Mouse (Mus musculus) neural tube, embryonic 11.5 days (tissue): ENCODE data around the gene Rap1gap2. TPM values are rescaled to one million over a fixed set of nuclear protein-coding genes. Genes with fewer than 3 reads are reported as not detected.
"Not testable (repeated sequence)": the region's sequence is repeated elsewhere in the genome, so short reads cannot be mapped to it uniquely, and the experiment has no call there.

Experiments used
- ATAC-seq: fragments of 200-750 bp; cut with Nextera tagmentation; 2 replicates; pipeline ENCODE4 v1.8.0; 2017; ENCODE audit warnings: moderate number of reproducible peaks, mild to moderate bottlenecking, moderate TSS enrichment, moderate library complexity; ENCODE audit not compliant: insufficient read depth, low FRiP score, low TSS enrichment
- DNase-seq: peaks from one replicate; pipeline ENCODE4 v3.0.0-alpha.2; 2015; ENCODE audit warnings: low spot score
- H3K27ac ChIP-seq: fragments of 300-500 bp; sonication (generic); 2 replicates; pipeline ENCODE4 v1.5.1; 2014; ENCODE audit warnings: low read depth, mild to moderate bottlenecking, low read length
- H3K27me3 ChIP-seq: fragments of 300-500 bp; sonication (generic); 2 replicates; pipeline ENCODE4 v1.6.1; 2014; ENCODE audit warnings: mild to moderate bottlenecking, low read length, mixed read lengths; ENCODE audit not compliant: control insufficient read depth, insufficient read depth
- H3K36me3 ChIP-seq: fragments of 300-500 bp; sonication (generic); 2 replicates; pipeline ENCODE4 v1.6.1; 2014; ENCODE audit warnings: mild to moderate bottlenecking, low read length, moderate library complexity, mixed read lengths; ENCODE audit not compliant: control insufficient read depth, insufficient read depth
- H3K4me1 ChIP-seq: fragments of 300-500 bp; sonication (generic); 2 replicates; pipeline ENCODE4 v1.6.1; 2014; ENCODE audit warnings: low read length, mixed read lengths; ENCODE audit not compliant: control insufficient read depth, insufficient read depth
- H3K4me2 ChIP-seq: fragments of 300-500 bp; sonication (generic); 2 replicates; pipeline ENCODE4 v1.6.1; 2014; ENCODE audit warnings: low read depth, mild to moderate bottlenecking, moderate library complexity
- H3K4me3 ChIP-seq: fragments of 300-500 bp; sonication (generic); 2 replicates; pipeline ENCODE4 v1.5.1; 2014; ENCODE audit warnings: low read depth, low read length
- H3K9ac ChIP-seq: fragments of 300-500 bp; sonication (generic); 2 replicates; pipeline ENCODE4 v1.6.1; 2014; ENCODE audit warnings: mild to moderate bottlenecking, low read length
- H3K9me3 ChIP-seq: fragments of 300-500 bp; sonication (generic); 2 replicates; pipeline ENCODE4 v1.6.1; 2016; ENCODE audit warnings: low read length; ENCODE audit not compliant: control insufficient read depth
- WGBS: fragments of 180-500 bp; shearing (Covaris S2); extraction: QIAGEN DNeasy Blood & Tissue Kit; methylation state at CpG from one replicate; pipeline ENCODE4 v1.1.7; 2014; 5-methylcytosine and 5-hydroxymethylcytosine counted together
- polyA plus RNA-seq: library from polyadenylated mRNA; unstranded; fragments of >200 nt; fragmentation: Nextera tagmentation; extraction: Ambion mirVana; gene quantifications from 2 replicates; pipeline ENCODE4 v1.2.1, GENCODE M21; 2014

Gene Rap1gap2
- polyA plus RNA-seq, 1 experiment from 2014 or later = 3.3 TPM

GRCm38 (mm10) chr11:74589401-74590238 lies 21.1 kb downstream of the Rap1gap2 start:
- peak overlapping the region; percentile 50 for H3K9ac ChIP-seq
- H3K27ac ChIP-seq = no peak overlapping the region
- no peaks in the 10 kb centered on the region for H3K9me3 ChIP-seq
- peak overlapping the region; percentile 55 for H3K4me2 ChIP-seq
- peaks cover 37% of the 10 kb centered on the region for H3K27me3 ChIP-seq
- peak overlapping the region; percentile 36 for H3K4me3 ChIP-seq
- H3K4me1 ChIP-seq = no peaks in the 10 kb centered on the region
- ATAC-seq (peak; percentile 31; the same call in 1 of the 2 replicates), DNase-seq (peak; percentile 58)
- WGBS = 6% methylated on average over 63 of the region's 66 CpGs
- H3K36me3 ChIP-seq = no peaks in the 10 kb centered on the region

DNA sequence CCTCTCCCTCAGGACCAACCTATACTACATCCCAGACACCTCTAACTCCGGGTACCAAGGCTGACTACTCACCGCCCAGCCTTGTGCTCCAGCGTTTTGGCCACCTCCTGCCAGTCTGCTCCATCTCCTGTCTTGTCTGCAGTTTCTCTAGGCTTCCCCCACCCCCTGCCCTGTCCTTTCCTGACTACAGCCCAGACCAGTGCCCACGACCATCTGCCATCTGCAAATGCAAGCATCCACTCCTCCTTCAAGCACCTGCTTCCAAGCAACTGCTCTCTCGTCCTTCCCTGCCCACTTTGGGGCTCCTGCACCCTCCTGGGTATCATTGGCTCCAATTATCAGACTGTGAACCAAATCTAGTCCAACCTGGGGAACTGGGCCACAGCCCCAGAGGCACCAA lies 24.3 kb downstream of the Rap1gap2 start:
- no peaks in the 10 kb centered on the region for H3K4me1 ChIP-seq
- no peak overlapping the region for H3K4me2 ChIP-seq
- peaks cover 36% of the 10 kb centered on the region for H3K27me3 ChIP-seq
- ATAC-seq = no peak
- no peak overlapping the region for H3K27ac ChIP-seq
- H3K9ac ChIP-seq = no peak overlapping the region
- H3K36me3 ChIP-seq = no peaks in the 10 kb centered on the region
- H3K9me3 ChIP-seq = no peaks in the 10 kb centered on the region
- no peak overlapping the region for H3K4me3 ChIP-seq
- 57% methylated on average over 5 of the region's 5 CpGs for WGBS
- DNase-seq = no peak

DNA sequence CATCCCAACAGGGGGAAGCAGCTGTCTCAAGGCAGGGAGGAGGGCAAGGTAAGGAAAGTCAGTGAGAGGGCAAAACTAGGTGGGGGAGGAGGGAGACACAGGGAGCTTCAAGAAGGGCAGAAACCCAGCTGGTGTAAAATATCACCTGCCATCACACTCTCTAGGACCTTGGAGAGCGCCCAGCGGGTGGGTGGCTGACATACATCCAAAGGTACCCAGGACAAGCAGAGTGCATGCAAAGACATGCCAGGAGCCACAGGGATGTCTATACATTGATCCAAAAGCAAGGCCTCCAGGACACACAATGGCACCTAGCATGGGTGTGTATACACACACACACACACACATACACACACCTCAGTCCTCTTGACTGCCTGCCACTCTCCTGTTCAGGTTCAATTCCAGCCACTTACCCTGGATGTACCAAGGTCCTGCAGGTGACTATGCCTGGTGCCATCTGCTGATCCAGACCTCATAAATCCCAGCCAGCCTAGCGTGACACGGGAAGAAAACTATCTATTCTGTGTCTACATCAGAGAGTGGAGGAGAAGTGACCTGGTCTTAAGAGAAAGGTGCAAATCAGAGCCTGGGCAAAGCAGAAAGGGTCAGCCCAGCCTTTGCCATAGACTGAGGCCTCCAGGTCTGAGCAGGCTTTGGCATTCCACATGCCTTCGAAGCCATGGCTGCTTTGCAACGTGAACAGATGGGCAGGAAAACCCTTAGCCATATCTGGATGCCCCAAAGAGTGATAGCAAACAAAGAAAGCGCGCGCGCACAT lies 25.6 kb downstream of the Rap1gap2 start:
- no peaks in the 10 kb centered on the region for H3K4me1 ChIP-seq
- H3K9ac ChIP-seq = no peak overlapping the region
- no peak overlapping the region for H3K4me2 ChIP-seq
- H3K27ac ChIP-seq = no peak overlapping the region
- no peaks in the 10 kb centered on the region for H3K9me3 ChIP-seq
- no peak for DNase-seq
- ATAC-seq = no peak
- H3K36me3 ChIP-seq = no peaks in the 10 kb centered on the region
- peaks cover 24% of the 10 kb centered on the region for H3K27me3 ChIP-seq
- H3K4me3 ChIP-seq = no peak overlapping the region
- 70% methylated on average over 10 of the region's 10 CpGs for WGBS

DNA sequence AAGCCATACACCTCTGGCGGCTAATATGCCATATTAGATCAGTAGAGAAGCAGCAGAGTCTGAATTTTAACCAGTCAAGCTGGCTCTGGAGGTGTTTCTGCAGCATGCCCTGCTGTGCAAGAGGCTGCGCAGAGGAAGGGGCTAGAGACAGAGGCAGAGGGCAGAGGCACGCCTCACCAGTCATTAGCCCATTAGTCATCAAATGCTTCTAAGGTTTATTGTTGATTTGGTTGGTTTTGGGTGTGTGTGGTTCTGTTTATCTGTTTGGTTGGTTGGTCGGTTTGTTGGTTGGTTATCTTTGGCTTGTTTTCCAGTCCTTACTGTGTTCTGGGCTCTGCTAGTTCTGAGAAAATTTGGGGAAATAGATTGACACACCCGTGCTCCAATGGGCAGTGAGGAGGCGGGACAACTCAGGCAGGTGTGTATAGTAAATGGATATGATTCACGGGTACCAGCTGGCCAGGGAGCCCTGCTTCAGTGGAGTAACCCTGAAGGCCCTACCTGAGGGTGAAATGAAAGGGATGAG lies 26.8 kb downstream of the Rap1gap2 start:
- 70% methylated on average over 7 of the region's 7 CpGs for WGBS
- H3K9me3 ChIP-seq = no peaks in the 10 kb centered on the region
- DNase-seq (no peak), ATAC-seq (no peak)
- H3K27me3 ChIP-seq = peaks cover 11% of the 10 kb centered on the region
- no peaks in the 10 kb centered on the region for H3K36me3 ChIP-seq
- no peak overlapping the region for H3K4me3 ChIP-seq
- H3K9ac ChIP-seq = no peak overlapping the region
- H3K4me1 ChIP-seq = no peaks in the 10 kb centered on the region
- H3K4me2 ChIP-seq = no peak overlapping the region
- H3K27ac ChIP-seq = no peak overlapping the region

DNA sequence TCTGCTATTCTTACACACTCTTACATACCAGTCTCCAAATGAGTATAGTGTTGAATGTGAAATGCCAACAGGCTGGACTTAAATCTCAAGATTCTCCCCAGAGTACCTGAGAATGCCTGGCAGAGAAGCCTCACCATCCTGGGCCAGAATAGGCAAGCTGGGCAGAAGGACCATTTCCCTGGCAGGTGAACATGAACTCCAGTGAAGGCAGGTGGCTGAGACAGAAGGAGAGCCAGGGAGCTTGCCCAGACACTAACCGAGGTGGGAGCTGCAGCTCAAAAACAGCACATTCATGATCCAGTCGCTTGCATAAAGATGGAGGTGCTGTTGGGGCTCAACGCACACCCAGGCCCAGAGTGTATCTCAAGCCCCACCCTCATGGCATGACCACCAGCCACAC lies 28.3 kb downstream of the Rap1gap2 start:
- 84% methylated on average over 3 of the region's 3 CpGs for WGBS
- Histone ChIP-seq H3K27me3 (no peaks in the 10 kb centered on the region), H3K4me1 (no peaks in the 10 kb centered on the region), H3K4me3 (no peak overlapping the region), H3K27ac (no peak overlapping the region), H3K36me3 (no peaks in the 10 kb centered on the region), H3K4me2 (no peak overlapping the region), H3K9ac (no peak overlapping the region), H3K9me3 (no peaks in the 10 kb centered on the region)
- no peak for ATAC-seq
- no peak for DNase-seq

- not testable (repeated sequence) for H3K36me3 ChIP-seq, DNase-seq
Observed at GRCm38 (mm10) chr11:74581333-74581732, 29.4 kb downstream of the Rap1gap2 start.

GRCm38 (mm10) chr11:74577068-74577467 lies 33.6 kb downstream of the Rap1gap2 start:
- no peaks in the 10 kb centered on the region for H3K4me1 ChIP-seq
- DNase-seq (no peak), ATAC-seq (no peak)
- no peaks in the 10 kb centered on the region for H3K36me3 ChIP-seq
- no peaks in the 10 kb centered on the region for H3K9me3 ChIP-seq
- no peak overlapping the region for H3K9ac ChIP-seq
- no peak overlapping the region for H3K4me3 ChIP-seq
- no peak overlapping the region for H3K27ac ChIP-seq
- H3K27me3 ChIP-seq = no peaks in the 10 kb centered on the region
- no peak overlapping the region for H3K4me2 ChIP-seq
- 79% methylated on average over 3 of the region's 3 CpGs for WGBS

More at GRCm38 (mm10) chr11:74581333-74581732, 29.4 kb downstream of the Rap1gap2 start:
- not testable (repeated sequence) for H3K4me2 ChIP-seq, H3K9me3 ChIP-seq, H3K4me1 ChIP-seq, H3K27ac ChIP-seq, H3K9ac ChIP-seq, H3K27me3 ChIP-seq, H3K4me3 ChIP-seq, ATAC-seq
- WGBS = 55% methylated on average over 4 of the region's 4 CpGs

DNA sequence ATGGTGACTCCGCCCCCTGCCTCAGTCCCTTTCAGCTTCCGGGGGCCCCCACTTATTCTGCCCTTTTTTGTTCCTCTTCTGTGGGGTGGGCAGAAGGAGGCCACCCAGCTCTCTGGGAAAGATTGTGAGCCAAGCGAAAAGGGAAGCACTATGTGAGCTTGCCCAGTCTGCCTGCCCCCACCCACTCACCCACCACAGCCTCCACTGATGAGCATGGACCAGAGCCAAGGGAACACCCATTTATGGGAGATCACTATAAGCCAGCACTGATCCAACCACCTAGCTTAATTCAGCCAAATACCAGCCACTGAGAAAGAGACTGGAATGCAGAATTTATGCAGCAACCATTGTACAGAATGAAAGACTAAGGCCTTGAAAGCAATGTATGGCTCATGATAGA lies 34.8 kb downstream of the Rap1gap2 start:
- Histone ChIP-seq H3K4me1 (no peaks in the 10 kb centered on the region), H3K4me2 (no peak overlapping the region), H3K27ac (no peak overlapping the region), H3K4me3 (no peak overlapping the region), H3K9me3 (no peaks in the 10 kb centered on the region), H3K27me3 (no peaks in the 10 kb centered on the region), H3K36me3 (no peaks in the 10 kb centered on the region), H3K9ac (no peak overlapping the region)
- ATAC-seq (no peak), DNase-seq (no peak)
- 87% methylated on average over 3 of the region's 3 CpGs for WGBS
